Mouse (Mus musculus): ENCODE results near the gene Kat7.

GRCm38 (mm10) chr11:95279061-95279659, 30.9 kb downstream of the Kat7 start:
- TF ChIP-seq CTCF (IDR thresholded peaks at IDR 0.05; ENCODE audit: low read depth) (peak; percentile 50), EP300 (optimal IDR thresholded peaks at IDR 0.05) (no peak)

Measured in stomach, postnatal 0 days (tissue).